Mouse (Mus musculus) intestine, embryonic 15.5 days (tissue): Measurements from ENCODE around the gene Grm7. TPM values are rescaled to one million over a fixed set of nuclear protein-coding genes. Genes with fewer than 3 reads are reported as not detected.

Source experiments
- ATAC-seq: fragments of 200-750 bp; cut with Nextera tagmentation; 2 replicates; pipeline ENCODE4 v1.8.0; 2017; ENCODE audit warnings: moderate TSS enrichment, moderate library complexity
- H3K27ac ChIP-seq: fragments of 300-500 bp; sonication (generic); 2 replicates; pipeline ENCODE4 v1.5.1; 2015; ENCODE audit warnings: mild to moderate bottlenecking, inconsistent platforms
- H3K27me3 ChIP-seq: fragments of 300-500 bp; sonication (generic); replicated peaks from 2 replicates; pipeline ENCODE4 v1.6.1; 2015; ENCODE audit warnings: inconsistent platforms
- H3K36me3 ChIP-seq: fragments of 300-500 bp; sonication (generic); 2 replicates; pipeline ENCODE4 v1.6.1; 2015; ENCODE audit warnings: inconsistent platforms
- H3K4me1 ChIP-seq: fragments of 300-500 bp; sonication (generic); replicated peaks from 2 replicates; pipeline ENCODE4 v1.6.1; 2015; ENCODE audit warnings: inconsistent platforms
- H3K4me2 ChIP-seq: fragments of 300-500 bp; sonication (generic); replicated peaks from 2 replicates; pipeline ENCODE4 v1.6.1; 2015; ENCODE audit warnings: mild to moderate bottlenecking, inconsistent platforms
- H3K4me3 ChIP-seq: fragments of 300-500 bp; sonication (generic); replicated peaks from 2 replicates; pipeline ENCODE4 v1.5.1; 2015; ENCODE audit warnings: inconsistent platforms
- H3K9ac ChIP-seq: fragments of 300-500 bp; sonication (generic); 2 replicates; pipeline ENCODE4 v1.6.1; 2015; ENCODE audit warnings: inconsistent platforms
- H3K9me3 ChIP-seq: fragments of 300-500 bp; sonication (generic); 2 replicates; pipeline ENCODE4 v1.6.1; 2016; ENCODE audit warnings: inconsistent platforms
- WGBS: fragments of 180-500 bp; shearing (Covaris S2); methylation state at CpG from one replicate; pipeline ENCODE4 v1.1.7; 2015; 5-methylcytosine and 5-hydroxymethylcytosine counted together
- polyA plus RNA-seq: library from polyadenylated mRNA; unstranded; fragments of >200 nt; fragmentation: Nextera tagmentation; extraction: Ambion mirVana; gene quantifications from 2 replicates; pipeline ENCODE4 v1.2.1, GENCODE M21; 2015

Grm7 gene
- polyA plus RNA-seq, 1 experiment from 2014 or later = 1.9 TPM

DNA sequence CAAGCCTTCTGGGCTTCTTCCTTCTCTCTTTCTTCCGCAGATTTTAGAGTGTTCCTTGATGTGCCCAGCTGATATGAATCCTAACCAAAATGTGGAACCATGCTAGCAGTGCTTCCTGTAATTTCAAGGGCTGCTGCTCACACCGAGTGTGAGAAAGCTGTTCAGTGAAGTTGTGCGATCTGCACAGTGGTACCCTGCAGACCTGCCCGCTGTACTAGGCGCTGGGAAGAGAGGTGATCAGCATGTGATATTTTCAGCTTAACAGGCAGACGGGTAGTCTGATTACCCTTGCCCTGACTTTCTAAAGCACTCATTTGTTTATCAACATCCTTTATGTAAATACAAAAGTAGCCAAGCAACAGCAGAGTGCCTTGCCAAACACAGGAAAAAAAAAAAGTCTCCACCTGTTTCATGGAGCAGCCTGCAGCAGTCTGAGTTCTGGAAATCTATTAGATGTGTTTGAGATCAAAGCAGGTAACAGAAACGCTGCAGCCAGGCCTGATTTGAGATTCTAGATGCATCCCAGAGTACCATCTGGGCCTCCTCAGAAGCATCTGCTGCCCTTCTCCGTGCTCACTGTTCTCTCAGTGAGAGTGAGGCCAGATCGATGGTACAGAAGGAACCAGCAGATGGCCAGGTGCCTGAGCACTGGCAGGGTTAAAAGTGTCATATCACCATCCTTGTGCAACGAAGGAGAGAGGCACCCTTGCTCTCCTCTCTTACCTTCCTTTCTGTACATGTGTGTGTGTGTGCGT, 727.4 kb downstream of the Grm7 start:
- WGBS = 45% methylated on average over 11 of the region's 11 CpGs

DNA sequence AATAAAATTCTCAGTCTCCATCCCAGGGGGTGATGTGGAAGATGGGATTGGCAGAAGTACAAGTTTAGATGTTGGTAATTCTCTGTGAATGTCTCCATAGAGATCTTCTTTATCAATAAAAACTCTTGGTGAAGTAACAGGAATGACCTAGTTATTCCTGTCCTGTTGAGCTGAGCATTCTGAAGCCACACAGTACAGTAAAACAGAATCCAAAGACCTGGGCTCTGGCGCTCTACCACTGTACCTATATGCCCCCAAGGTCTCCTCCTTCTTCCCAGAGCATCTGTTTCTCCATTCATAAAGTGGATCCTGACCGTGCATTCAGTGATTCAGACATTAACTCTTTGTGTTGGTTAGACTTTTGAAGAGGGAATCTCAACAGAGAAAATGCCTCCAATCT, 735.3 kb downstream of the Grm7 start:
- H3K27me3 ChIP-seq = no peaks in the 10 kb centered on the region
- WGBS = 68% methylated on average over 2 of the region's 2 CpGs
- H3K36me3 ChIP-seq = no peaks in the 10 kb centered on the region
- H3K4me3 ChIP-seq = no peak overlapping the region
- H3K27ac ChIP-seq = no peak overlapping the region
- H3K9me3 ChIP-seq = no peaks in the 10 kb centered on the region
- H3K4me2 ChIP-seq = no peak overlapping the region
- no peak for ATAC-seq
- H3K9ac ChIP-seq = no peak overlapping the region
- H3K4me1 ChIP-seq = no peaks in the 10 kb centered on the region

More for the DNA sequence above, 727.4 kb downstream of the Grm7 start:
- ATAC-seq = no peak
- Histone ChIP-seq H3K4me2 (no peak overlapping the region), H3K27me3 (no peaks in the 10 kb centered on the region), H3K4me3 (no peak overlapping the region), H3K9me3 (no peaks in the 10 kb centered on the region), H3K9ac (no peak overlapping the region), H3K4me1 (no peaks in the 10 kb centered on the region), H3K36me3 (no peaks in the 10 kb centered on the region), H3K27ac (no peak overlapping the region)

DNA sequence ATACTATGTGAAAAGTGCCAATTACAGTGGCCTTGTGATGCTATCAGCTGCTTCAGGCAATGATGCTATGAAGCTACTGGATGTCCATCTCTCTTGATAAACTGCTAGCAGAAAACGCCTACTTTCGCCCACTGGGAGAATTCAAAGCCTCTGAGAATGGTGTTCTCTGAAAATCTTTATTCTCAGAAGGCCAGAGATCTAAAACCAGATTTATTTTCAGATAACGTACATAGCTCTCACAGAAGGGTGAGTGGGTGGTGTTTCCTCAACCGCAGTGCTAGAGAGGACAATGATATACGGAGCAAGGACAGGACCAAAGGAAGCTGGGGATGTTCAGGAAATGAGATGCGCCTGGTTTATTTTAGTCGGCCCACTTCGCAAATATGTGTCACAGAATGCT, 763.4 kb downstream of the Grm7 start:
- no peak overlapping the region for H3K9ac ChIP-seq
- H3K9me3 ChIP-seq = no peaks in the 10 kb centered on the region
- no peaks in the 10 kb centered on the region for H3K27me3 ChIP-seq
- H3K36me3 ChIP-seq = no peaks in the 10 kb centered on the region
- H3K4me1 ChIP-seq = no peaks in the 10 kb centered on the region
- no peak overlapping the region for H3K4me2 ChIP-seq
- WGBS = 71% methylated on average over 8 of the region's 8 CpGs
- no peak for ATAC-seq
- H3K27ac ChIP-seq = no peak overlapping the region
- no peak overlapping the region for H3K4me3 ChIP-seq

DNA sequence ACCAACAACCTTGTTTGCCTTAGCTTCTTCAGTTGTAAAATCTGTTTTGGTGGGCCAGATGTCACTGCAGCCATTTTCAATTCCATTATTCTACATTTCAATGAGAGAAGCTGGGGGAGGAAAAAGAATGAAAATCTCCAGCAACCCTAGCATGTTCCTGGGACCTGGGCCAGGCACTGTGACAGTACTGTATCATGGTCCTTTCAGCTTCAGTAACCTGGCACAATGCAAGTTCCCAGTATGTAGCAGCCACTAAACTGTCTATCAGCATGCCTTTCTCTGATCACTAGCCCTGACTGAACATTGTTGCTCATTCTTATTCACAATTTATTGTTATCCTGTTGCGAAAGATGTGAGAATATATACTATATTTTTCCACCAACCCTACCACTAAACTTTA, 779.4 kb downstream of the Grm7 start:
- 86% methylated on average over 1 of the region's 1 CpGs for WGBS
- no peak overlapping the region for H3K4me3 ChIP-seq

DNA sequence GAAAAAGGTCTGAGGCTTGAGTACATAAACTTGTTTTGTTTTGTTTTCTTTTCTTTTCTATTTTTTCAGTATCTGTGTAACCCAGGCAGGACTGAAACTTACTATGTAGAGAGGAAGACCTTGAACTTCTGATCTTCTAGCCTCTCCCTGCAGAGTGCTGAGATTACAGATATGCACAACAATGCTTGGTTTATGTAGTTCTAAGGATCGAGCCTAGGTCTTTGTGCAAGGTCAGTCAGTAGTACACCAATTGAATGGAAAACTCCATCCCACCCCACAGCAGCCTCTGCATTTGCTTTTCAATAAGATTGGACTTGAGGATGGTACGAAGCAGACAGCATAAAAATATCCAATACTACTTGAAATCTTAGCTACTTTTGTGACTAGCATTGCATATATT, 800.8 kb downstream of the Grm7 start:
- Histone ChIP-seq H3K4me1 (no peaks in the 10 kb centered on the region), H3K27ac (no peak overlapping the region), H3K9me3 (no peaks in the 10 kb centered on the region), H3K27me3 (no peaks in the 10 kb centered on the region), H3K4me3 (no peak overlapping the region), H3K36me3 (no peaks in the 10 kb centered on the region), H3K4me2 (no peak overlapping the region), H3K9ac (no peak overlapping the region)
- 84% methylated on average over 2 of the region's 2 CpGs for WGBS
- ATAC-seq = no peak

More for the DNA sequence above, 779.4 kb downstream of the Grm7 start:
- H3K36me3 ChIP-seq = no peaks in the 10 kb centered on the region
- H3K9me3 ChIP-seq = no peaks in the 10 kb centered on the region
- no peak for ATAC-seq
- H3K27ac ChIP-seq = no peak overlapping the region
- no peak overlapping the region for H3K4me2 ChIP-seq
- H3K4me1 ChIP-seq = no peaks in the 10 kb centered on the region
- no peak overlapping the region for H3K9ac ChIP-seq
- H3K27me3 ChIP-seq = no peaks in the 10 kb centered on the region

DNA sequence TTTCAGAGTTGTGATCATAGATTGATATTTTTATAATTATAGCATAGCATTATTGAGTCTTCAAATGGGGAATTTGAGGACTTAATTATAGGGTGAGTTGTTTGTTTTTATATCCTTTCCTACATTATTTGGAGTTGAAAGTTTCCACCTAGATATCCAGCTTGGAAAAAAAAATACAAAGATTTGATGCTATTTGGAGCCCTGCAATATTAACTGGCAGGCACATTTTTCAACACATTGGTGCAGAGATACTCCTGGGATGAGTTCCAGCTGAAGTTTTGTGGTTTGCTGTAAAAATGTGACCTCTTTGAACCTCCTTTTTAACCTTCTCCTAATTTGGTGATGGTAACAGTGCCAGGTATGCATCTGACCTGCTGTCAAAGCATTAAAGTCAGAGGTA, 802.5 kb downstream of the Grm7 start:
- H3K9ac ChIP-seq = no peak overlapping the region
- no peaks in the 10 kb centered on the region for H3K4me1 ChIP-seq
- H3K36me3 ChIP-seq = no peaks in the 10 kb centered on the region
- no peak for ATAC-seq
- H3K9me3 ChIP-seq = no peaks in the 10 kb centered on the region
- no peak overlapping the region for H3K27ac ChIP-seq
- H3K27me3 ChIP-seq = no peaks in the 10 kb centered on the region
- H3K4me3 ChIP-seq = no peak overlapping the region
- H3K4me2 ChIP-seq = no peak overlapping the region

DNA sequence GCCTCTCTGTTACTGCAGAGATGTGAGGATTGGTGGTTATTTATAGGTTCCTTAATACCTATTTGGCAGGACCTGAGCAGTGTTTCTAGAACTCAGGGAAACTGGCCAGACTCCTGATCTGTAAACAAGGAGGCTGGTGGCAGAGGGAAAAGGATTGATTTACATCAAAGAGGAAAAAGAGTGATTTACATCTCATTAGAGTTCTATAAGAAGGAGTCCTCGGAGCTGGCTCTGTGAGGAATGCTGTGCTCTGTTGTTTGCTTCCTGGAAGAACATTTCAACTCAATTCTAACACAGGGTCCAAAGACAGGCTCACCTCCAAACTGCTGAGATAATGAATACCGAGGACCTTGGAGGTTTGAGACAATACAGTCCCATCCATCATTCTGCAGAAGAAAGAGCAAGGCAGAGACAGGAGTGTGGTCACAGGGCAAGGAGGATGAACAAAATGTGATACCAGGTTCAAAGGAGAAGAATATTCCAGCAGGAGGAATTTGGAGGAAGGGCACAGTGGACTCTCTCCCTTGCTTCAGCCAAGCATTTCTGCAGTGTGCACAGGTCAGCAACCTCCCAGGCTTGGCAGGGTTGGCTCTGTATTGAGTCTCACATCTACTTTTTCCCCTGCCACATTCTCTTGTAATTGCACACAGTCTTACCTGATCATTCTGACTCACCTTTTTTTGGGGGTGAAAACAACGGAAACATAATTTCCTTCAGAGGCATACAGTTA, 803.8 kb downstream of the Grm7 start:
- H3K27me3 ChIP-seq = no peaks in the 10 kb centered on the region
- ATAC-seq = no peak
- no peaks in the 10 kb centered on the region for H3K4me1 ChIP-seq
- no peaks in the 10 kb centered on the region for H3K36me3 ChIP-seq
- 35% methylated on average over 3 of the region's 3 CpGs for WGBS
- H3K9ac ChIP-seq = no peak overlapping the region
- H3K4me3 ChIP-seq = no peak overlapping the region
- no peak overlapping the region for H3K27ac ChIP-seq
- H3K9me3 ChIP-seq = no peaks in the 10 kb centered on the region
- no peak overlapping the region for H3K4me2 ChIP-seq

DNA sequence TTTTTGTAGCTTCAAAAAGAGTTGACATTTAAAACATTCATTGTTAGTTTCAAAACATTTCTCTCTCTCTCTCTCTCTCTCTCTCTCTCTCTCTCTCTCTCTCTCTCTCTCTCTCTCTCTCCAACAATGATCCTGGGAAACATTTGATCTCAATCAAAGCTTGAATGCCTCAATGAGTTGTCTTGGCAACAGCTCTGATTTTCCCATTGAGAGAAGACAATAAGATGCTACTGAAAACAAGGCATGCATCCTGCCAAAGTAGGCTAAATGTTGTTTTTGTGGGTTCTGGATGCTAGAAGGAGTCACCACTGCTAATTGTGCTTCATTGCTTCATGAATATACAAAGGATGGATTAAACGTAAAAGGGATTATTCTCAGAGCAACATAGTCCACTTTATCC, 836.5 kb downstream of the Grm7 start:
- Histone ChIP-seq H3K4me1 (no peaks in the 10 kb centered on the region), H3K4me3 (no peak overlapping the region), H3K36me3 (no peaks in the 10 kb centered on the region), H3K9me3 (no peaks in the 10 kb centered on the region), H3K9ac (no peak overlapping the region), H3K4me2 (no peak overlapping the region), H3K27ac (no peak overlapping the region), H3K27me3 (no peaks in the 10 kb centered on the region)
- WGBS = 75% methylated on average over 1 of the region's 1 CpGs
- ATAC-seq = no peak

DNA sequence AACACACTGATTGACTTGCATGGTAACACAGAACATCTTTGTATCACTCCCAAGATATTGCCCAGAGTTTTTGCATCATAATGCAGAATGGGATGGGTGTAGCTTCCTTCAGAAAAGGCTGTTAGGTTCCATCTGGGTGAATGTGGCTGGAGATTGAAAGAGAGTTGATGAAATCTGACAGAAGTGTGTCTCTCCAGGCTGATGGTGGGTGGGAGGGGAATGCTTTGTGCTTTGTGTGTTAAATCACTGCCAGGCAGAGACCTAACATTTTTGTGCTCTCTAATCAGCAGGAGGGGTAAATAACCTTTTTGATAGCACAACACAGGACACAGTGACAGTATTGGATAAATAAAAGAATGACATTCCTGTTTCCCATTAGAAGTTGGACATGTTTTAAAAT, 840.7 kb downstream of the Grm7 start:
- Histone ChIP-seq H3K27me3 (no peaks in the 10 kb centered on the region), H3K4me3 (no peak overlapping the region), H3K9ac (no peak overlapping the region), H3K9me3 (no peaks in the 10 kb centered on the region), H3K36me3 (no peaks in the 10 kb centered on the region), H3K27ac (no peak overlapping the region), H3K4me1 (no peaks in the 10 kb centered on the region), H3K4me2 (no peak overlapping the region)
- no peak for ATAC-seq

DNA sequence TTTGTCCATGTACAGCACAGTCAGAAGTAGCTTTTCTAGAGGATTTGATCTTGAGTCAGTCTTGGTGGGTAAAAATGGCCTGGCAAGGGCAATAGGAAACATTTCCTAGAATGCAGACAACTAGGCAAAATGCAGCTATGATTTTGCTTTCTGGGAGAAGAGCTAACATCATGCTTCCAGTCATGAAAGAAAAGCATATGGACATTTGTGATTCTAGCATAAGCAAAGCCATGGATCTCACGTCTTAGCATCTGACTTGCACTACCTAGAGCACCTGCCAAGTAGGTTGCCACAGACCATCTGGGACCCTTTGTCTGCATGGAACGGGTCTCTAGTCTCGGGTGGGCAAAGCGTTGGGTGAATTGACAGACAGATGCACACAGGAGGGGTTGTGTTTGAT, 842.2 kb downstream of the Grm7 start:
- no peak overlapping the region for H3K27ac ChIP-seq
- no peaks in the 10 kb centered on the region for H3K27me3 ChIP-seq
- H3K9ac ChIP-seq = no peak overlapping the region
- WGBS = 86% methylated on average over 4 of the region's 4 CpGs
- no peaks in the 10 kb centered on the region for H3K4me1 ChIP-seq
- no peak overlapping the region for H3K4me3 ChIP-seq
- ATAC-seq = no peak
- H3K36me3 ChIP-seq = no peaks in the 10 kb centered on the region
- no peak overlapping the region for H3K4me2 ChIP-seq
- no peaks in the 10 kb centered on the region for H3K9me3 ChIP-seq

DNA sequence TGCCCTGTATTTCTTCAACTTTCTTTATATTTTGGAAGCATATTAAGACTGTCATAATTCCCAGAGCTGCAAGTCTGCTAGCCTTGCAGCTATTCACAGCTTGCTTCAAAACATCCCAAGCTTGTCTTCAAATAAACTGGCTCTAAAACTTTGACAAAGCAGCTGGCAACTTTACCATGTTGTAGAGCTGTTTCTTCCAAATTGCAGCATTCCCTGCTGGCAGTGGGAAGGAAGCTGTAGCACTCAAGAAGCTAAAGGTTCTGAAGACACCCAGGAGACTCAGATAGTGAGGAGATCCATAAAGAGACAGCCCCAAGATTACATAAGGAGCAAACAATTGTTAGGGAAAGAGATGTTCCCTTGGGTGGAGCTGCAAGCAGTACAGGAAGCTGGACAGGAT, 846.8 kb downstream of the Grm7 start:
- no peak for ATAC-seq
- no peaks in the 10 kb centered on the region for H3K27me3 ChIP-seq
- H3K4me3 ChIP-seq = no peak overlapping the region
- no peaks in the 10 kb centered on the region for H3K36me3 ChIP-seq
- H3K9me3 ChIP-seq = no peaks in the 10 kb centered on the region
- H3K27ac ChIP-seq = no peak overlapping the region
- H3K9ac ChIP-seq = no peak overlapping the region
- H3K4me1 ChIP-seq = no peaks in the 10 kb centered on the region
- no peak overlapping the region for H3K4me2 ChIP-seq

DNA sequence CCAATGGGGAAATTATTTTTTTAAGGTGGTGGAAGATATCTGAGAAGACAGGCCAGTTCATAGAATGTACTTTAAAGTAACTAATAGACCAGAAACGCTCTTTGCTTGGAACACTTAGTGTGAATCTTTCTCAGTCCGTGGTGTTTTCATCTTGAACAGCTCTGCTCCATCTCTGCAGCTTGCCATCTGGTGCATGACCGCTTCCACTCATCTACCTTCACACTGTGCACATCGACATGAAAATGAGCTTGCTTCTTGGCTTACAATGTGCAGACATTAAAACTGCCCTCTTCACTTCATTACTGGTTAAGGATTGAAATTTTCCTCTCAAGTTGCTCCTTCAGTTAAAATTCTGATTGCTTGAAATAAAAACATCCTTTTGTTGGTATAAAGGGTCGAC, 854.2 kb downstream of the Grm7 start:
- 82% methylated on average over 5 of the region's 5 CpGs for WGBS
- H3K4me2 ChIP-seq = no peak overlapping the region
- no peaks in the 10 kb centered on the region for H3K4me1 ChIP-seq
- ATAC-seq = no peak
- no peaks in the 10 kb centered on the region for H3K9me3 ChIP-seq
- H3K9ac ChIP-seq = no peak overlapping the region
- no peak overlapping the region for H3K4me3 ChIP-seq
- H3K27ac ChIP-seq = no peak overlapping the region
- no peaks in the 10 kb centered on the region for H3K36me3 ChIP-seq
- no peaks in the 10 kb centered on the region for H3K27me3 ChIP-seq

DNA sequence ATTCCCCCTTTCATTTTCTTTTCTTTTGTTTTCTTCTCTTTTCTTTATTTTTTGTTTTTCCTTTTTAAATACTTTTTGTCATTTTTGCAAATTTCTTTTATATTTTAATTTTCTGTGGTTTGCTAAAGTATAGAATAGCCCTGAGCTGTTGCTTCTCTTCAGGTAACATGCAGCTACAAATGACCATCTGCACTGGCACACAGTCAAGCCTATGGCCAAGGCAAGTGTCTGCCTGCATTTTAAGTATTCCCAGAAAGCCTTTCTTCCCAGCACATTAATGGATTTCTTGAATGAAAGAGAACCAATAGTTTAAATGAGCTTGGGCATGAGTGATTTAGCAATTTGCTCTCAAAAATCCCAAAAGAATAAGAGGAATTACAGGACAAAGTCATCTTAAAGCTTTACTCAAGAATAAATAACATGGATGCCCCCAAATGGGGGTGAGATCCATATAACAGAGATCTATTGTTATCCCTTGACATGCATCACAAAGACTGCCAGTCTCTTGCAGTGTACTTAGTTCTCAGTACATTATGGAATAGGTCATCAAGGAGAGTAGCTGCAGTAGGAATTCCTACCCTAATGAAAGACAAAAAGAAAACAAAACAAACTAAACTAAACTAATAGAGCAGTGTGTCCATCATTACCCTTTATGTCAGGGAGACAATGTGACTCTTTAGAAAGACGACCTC, 865.5 kb downstream of the Grm7 start:
- Histone ChIP-seq H3K4me1 (no peaks in the 10 kb centered on the region), H3K4me2 (no peak overlapping the region), H3K27me3 (no peaks in the 10 kb centered on the region), H3K9ac (no peak overlapping the region), H3K36me3 (no peaks in the 10 kb centered on the region), H3K9me3 (no peaks in the 10 kb centered on the region), H3K27ac (no peak overlapping the region), H3K4me3 (no peak overlapping the region)
- WGBS = 78% methylated on average over 1 of the region's 1 CpGs
- no peak for ATAC-seq
